Mouse (Mus musculus) spleen, embryonic (tissue): ENCODE results near the gene Bcor.

Source experiments
- CTCF ChIA-PET: fragments of 350-600 bp; sonication (Branson Sonifier 250); formaldehyde crosslinking; loops from one replicate; lab custom pipeline; 2022; lab: Charles Lee

The Bcor gene

DNA sequence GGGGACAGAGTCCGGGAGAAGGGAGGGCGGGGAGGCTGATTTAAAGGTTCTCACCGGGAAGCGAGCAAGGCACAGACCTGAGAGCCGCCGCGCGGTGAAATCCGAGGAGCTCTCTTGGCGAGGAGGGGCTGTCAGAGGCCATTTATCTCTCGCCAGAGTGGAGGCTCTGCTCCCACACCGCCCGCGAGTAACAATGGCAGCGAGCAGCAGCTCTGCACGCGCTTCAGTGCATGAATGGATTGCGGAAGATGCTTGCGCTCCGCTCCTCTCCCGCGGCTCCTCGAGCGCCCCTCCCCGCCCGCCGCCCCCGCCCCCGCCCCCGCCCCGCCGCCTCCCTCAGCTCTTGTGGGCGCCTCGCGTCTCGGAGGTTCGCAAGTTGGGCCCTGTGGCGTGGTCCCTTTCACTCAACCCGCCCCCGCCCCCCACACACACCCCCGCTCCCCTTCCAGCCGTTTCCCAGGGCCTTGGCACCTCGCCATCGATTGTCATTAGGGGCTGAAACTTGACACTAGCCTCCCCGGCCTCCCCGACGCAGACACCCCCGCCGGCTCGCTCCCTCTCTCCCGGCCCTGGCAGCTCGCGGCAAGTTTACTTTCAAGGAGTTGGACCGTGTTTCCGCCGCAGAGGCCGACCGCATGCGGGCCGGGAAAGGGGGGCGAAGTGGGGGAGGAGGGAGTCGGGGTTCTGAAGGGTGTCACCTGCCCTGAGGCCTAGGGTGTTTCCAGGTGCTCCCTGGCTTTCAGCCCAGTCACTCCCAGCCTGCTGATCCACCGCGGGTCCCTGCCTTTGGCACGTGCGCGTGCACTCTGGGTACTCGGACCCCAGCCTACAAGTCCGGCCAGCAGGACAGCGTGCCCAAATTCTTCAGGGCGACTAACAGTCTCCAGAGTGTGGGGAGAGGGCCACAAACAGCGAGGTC lies 31.7 kb downstream of the Bcor start:
- CTCF ChIA-PET: no interaction called here

DNA sequence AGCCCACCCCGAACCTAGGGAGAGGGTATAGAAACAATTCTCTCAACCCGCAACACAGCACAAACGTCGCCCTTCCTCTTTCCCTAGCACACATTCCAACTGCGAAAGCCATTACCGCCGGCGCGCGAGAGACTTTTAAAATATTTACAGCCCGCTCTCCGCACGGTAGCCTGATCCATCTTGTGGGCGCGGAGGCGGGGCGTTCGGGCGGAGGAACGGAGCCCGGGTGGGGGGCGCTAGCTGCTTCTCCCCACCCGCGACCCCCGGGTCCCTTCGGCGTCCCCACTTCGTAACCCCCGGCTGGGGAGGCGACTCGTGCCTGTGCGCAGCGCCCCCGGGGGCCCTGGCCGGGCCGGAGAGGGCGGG lies 32.4 kb downstream of the Bcor start:
- CTCF ChIA-PET: no interaction called here

DNA sequence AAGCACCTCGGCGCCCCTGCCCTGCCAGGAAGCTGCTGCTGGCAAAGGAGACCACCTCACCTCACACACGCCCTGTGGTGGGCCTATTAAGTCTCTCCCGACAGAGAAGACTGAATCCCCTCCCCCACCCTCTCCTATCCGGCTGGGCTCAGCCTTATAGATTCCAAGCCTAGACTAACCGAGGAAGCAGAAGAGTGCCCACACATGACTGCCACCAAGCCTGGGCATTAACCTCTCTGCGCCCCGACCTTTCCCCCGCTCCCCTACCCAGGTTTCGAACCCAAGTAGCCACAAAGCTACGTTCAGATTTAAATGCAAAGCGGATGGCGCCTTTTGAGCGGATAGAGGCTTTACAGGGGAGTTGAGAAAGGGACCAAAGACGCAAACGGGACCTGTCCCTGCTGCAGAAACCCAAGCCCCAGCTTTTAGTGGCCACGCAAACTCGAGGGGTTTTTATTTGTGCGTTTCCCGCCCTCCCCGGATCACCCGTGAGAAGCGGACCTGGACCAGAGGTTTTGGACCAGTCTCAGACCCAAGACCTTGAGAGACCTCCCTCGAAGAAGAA lies 33.0 kb downstream of the Bcor start:
- CTCF ChIA-PET: no interaction called here

DNA sequence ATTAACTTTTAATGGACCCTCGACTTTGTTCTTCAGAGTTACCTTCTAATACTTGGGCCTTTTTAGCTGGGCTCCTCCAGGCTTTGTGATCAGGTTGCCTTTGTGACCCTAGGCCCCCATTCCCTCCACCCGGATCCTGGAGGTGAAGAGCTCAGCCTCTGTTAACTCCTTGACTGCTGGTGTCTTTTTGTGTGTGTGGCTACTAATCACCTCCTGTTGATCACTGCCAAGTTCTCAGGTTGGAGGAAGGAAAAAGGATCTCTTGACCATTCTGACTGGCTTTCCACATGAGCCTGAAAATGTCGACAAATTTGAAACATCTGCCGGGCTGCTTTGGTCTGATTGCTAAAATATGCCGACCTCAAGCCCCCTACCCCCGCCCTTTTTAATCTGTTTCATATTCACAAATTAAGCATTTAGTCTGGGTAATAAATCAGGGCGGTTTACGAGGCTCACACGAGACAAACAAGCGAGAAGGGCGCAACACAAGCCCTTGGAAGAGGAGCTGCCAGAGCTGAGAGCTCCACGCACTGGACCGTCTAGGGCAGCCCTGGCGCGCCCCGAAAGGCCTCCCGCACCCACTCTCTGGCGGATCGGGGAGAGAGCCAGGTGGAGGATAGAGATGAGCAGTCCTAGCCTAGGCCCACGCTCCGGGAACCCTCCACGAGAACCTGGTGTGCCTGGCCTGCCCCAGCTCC lies 33.6 kb downstream of the Bcor start:
- CTCF ChIA-PET: interaction anchor here (0.5 to 0.6 kb wide), 2 partner anchors 19 to 45 kb away, joined by 3 read pairs; no protein-coding TSS in a partner anchor

DNA sequence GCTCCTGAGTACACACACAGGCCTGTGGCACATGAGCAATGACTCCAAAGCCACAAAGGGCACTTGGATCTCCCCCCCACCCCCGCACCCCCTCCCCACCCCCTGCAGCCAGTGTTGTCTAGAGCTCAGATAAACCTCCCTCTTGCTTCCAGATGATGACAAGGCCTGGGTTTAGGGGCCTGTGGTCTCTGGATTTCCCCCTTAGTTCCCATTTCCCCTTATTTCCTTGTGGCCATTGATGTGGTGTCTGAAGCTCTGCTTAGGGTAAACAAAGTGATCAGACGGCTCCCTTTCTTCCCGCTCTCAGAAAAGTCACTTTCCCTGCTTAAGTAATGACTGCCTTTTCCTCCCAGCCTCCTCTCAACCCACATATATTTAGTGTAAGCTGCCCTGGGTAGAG lies 35.6 kb downstream of the Bcor start:
- CTCF ChIA-PET: no interaction called here

DNA sequence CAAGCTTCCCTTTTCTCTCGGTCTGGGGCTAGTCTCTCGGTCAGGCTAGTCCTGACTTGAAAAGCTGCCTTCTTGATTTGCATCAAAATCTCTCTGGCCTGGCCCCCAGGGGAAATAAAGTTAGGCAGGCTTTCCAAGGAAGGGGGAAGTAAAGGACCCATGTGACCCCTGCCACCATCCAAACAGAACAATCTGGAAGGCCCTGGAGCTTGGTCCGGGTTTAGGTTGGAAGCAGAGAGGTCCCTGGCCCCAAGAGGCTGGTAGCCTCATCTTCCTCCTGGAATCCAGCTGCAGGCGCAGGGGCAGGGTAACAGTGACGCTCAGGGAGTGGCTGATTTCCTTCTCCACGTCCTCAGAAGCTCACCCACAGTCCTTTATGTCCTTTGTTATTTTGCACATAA lies 36.5 kb downstream of the Bcor start:
- CTCF ChIA-PET: no interaction called here

DNA sequence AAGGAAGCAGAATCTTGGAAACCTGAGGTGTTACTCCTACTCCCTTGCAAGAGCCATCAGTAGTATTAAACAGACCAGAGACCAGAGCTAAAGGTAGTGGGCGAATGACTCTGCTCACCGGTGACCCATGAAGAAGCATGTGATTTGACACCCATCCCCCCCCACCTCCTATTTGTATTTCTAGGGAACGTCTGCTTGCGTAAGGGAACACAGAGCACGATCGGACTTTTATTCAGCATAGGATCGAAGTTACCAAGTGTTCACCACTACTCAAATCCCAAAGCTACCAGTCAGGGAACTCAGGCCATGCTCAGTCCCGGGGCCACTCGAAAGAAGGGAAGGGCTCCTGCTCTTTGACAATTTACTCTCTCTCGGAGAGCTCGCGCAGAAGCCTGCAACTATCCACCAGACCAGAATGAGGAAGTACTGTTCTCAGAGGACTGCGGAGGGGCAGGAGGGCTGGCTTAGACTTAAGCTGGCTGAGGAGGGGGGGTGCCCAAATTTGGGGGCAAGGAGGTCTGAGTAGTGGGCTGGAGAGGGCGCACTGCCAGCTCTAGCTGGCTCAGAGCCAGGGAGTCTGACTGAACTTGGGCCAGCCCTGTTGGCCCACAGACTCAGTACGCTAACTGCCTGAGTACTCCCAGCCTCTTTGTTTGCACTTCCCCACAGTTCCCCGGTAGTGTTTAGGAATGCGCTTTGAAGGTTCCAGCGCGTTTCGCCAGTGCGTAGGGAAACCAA lies 37.4 kb downstream of the Bcor start:
- CTCF ChIA-PET: interaction anchor here (0.7 kb wide), 1 partner anchor 1266 kb away, joined by 9 read pairs; no protein-coding TSS in a partner anchor

DNA sequence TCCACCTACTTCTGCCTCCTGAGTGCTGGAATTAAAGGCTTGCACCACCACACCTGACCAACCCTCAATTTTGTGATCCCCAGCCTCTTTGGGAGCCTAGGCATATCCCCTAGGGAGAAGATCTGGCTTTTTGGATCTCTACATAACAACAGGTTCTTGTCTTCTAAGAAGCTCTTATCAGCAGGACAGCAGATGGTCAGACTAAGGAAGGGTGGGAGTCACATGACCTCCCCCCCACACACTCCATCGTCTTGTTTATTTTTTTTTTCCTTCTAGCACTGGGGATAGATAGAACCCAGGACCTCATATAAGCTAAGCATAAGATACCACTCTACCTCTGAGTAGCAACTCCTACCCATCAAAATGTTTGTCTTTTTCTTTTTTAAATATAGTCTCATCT lies 40.7 kb downstream of the Bcor start:
- CTCF ChIA-PET: no interaction called here

DNA sequence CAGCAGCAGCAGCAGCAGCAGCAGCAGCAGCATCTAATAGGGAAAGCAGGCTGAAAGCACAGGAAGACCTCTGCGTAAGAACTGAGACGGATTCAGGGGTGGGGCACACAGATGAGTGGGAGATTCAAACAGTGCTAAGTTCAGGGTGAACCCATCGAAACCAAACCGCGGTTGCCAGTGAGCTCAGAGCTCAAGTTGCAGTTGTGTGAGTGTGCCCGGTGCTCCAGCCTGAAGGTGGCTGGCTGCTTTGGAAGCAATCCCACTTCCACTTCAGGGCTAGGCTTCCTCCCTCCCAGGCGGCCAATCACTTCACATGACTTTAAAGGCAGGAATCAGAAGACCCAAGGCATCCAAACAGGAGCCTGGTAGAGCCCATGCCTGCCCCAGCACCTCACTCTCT lies 44.0 kb downstream of the Bcor start:
- CTCF ChIA-PET: no interaction called here

DNA sequence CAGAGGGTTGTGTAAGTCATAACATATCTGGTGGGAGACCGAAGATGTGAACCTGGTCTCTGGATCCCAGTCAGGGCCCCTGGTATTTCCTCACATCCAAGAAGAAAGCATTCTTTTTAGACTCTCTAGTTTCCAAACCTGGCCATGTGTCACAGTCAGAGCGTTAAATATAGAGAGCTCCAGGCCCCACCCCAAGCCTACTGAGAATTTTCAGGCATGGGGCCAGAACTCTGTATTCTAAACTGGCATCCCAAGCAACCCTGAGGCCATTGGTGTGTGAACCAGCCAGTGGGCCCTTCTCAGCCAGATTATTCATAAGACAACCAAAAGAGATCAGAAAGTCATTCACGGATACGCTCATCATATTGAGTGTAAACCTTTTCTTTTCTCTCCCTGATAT lies 48.0 kb downstream of the Bcor start:
- CTCF ChIA-PET: interaction anchor here (0.6 to 0.8 kb wide), 2 partner anchors 26 to 219 kb away, joined by 3 to 6 read pairs; no protein-coding TSS in a partner anchor

DNA sequence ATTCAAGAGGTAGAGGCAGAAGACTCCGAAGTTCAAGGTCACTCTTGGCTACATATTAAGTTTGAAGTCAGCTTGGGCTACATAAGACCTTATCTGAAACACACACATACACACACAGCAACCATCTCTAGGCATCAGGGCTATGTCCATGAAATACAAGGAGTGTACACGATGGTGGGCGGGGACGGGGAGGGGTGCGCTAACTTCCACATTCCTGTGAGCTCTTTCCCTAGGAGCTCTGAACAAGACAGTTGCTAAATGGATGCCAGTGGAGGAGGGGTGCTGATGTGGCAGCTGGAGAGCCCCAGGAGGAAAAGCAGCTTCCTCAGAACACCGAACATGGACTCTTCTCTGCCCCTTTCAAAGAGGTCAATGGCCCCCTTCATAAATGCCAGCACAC lies 49.6 kb downstream of the Bcor start:
- CTCF ChIA-PET: no interaction called here

DNA sequence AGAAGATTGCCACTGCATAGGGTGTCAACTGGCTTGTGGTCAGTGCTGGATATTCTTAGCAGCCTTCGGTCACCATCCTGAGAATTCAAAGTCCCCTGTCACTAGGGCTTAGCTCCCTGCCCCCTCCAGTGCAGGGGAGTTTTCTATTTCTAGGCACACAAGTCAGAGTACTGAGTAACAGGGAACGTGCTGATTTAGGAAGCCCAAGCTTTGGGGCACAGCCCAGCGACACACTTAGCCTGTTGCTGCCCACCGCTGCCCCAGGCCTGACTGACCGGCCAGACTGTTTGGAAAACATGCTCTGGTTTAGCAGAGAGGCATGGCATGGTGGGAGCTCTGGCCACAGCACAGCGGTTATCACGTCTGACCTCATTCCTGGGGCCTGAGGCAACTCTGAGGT lies 54.8 kb downstream of the Bcor start:
- CTCF ChIA-PET: no interaction called here

DNA sequence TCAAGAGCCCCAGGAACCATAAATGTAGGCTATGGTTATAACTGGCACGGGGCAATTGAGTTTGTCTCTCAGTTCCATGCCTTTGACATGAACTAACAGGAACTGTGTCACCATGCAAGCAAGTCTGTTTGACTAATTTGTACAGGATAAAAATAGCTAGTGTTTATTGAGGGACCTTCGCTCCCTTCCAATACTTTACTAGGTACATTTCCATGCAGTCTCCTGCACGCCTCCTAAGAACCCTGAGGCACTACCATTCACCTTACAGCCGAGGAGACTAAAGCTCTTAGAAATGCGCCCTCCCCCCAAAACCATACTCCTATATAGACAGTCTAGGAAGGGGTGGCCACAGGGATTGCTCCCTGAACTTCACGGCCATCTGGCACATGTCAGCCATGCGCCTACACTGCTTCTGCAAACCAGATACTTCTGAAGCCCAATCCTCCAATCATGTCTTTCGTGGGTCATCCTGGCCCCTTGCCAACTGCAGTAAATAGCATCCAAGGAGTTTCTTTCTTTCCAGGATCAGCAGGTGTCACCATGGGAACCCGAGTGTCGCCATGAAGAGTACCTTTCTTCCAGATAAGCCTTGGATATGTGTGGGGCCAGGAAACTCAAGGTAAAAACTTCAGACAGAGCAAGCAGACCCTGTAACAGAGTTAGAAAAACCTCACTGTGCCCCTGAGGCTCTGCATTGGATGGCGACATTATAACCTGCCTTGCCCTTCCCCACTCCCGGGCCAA lies 63.2 kb downstream of the Bcor start:
- CTCF ChIA-PET: no interaction called here

DNA sequence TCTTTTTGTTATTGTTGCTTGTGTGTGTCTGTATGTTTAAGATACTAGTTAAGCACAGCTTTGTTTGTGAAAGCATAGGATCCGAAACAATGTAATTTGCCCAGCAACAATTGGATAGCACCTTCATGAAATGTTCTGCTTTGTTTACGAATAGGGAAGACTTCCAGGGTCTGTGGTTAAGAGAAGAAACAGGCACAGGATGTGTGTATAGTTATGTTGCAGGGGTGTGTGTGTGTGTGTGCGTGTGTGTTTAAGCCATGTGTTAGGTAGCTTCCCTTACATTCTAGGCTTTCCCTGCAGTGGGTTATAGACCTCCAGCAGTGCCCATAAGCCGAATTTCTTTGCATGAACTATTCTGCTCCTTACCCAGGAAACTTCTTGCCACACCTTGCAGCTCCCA lies 66.8 kb downstream of the Bcor start:
- CTCF ChIA-PET: no interaction called here

DNA sequence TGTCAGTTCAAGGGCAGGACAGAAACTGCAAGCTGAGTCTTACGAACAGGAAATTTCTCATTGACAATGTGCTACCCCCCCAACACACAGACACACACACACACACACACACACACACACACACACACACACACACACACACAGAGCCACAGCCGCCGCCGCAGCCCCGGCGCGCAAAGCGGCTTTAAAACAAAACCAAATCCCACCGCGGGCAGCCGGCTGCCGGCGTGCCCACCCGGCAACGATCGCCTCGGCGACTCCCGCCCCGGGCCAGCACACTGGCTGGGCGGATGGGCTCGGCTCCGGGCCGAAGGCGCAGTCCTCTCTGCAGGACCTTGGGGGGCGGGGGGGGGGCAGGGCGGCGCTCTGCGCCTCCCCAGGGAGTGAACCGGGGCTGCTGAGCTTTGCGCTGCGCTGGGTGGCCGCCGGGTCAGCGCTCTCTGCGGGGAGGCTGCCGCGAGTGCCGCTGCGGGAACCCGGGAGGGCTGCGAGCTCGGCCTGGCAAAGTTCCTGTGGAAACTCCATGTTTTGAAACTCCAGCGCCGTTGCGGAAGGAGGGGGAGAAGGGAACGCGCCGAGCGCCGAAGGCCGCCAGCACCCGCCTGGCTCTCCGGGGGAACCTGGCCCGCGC lies 68.6 kb downstream of the Bcor start:
- CTCF ChIA-PET: interaction anchor here (0.5 kb wide), 1 partner anchor 12 kb away, joined by 7 read pairs; no protein-coding TSS in a partner anchor

DNA sequence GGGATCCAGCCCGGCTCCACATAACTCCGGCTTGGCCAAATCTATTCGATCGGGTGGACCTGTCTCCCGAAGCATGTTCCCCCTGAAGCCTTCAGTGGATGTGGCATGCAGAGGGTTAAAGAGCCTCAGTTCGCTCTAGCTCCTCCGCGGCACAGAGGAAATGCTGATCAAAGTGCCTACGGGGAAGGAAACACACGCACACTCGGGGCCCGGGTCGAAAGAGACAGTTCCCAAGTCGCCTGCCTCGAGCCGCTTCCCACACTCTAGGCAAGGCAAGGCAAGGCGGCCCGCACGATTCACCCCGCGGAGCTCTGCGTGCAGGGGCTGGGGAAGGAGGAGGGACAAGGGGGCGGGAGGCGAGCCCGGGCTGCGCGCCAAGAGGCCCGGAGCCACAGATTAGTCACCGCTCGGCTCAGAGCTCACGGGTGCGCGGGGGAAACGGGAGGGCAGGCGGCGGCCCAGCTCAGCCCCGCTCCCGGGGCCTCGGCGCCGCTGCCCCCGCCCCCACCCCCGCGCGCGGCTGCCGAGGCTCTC lies 69.2 kb downstream of the Bcor start:
- CTCF ChIA-PET: interaction anchor here (0.6 kb wide), 1 partner anchor 59 kb away, joined by 7 read pairs; no protein-coding TSS in a partner anchor

DNA sequence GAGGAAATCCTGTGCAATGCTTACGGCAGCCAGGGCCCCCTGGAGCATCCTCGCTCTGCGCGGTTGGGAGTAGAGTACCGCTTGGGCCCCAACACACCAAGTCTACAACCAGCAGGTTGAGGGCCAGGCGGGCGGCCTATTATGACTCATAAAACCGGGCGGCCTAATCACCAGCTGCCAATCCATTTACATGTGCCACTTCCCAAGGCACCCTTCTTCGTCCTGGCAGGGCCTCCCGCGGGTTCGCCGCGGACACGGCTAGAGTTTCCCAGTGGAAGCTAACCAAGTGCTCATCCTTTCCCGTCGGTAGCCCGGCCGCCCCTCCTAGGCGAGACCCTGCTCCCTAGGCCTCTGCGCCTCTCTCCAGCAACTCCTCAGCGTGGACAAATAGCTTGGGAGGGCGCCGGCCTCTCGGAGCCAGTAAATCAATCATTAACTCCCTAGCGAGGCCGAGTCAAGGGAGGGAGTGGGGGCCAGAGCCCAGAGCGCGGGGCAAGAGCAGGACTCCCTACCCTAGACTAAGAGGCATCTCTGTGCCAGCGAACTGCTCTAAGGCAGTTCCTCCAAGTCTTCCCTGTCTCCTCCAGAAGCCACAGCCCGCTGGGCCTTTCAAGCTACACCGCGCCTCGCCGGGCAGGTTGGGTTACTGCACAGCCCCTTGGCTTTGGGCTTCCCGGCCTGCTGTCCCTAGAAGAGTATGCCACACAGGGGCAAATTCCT lies 69.8 kb downstream of the Bcor start:
- CTCF ChIA-PET: interaction anchor here (0.6 kb wide), 1 partner anchor 59 kb away, joined by 7 read pairs; no protein-coding TSS in a partner anchor

DNA sequence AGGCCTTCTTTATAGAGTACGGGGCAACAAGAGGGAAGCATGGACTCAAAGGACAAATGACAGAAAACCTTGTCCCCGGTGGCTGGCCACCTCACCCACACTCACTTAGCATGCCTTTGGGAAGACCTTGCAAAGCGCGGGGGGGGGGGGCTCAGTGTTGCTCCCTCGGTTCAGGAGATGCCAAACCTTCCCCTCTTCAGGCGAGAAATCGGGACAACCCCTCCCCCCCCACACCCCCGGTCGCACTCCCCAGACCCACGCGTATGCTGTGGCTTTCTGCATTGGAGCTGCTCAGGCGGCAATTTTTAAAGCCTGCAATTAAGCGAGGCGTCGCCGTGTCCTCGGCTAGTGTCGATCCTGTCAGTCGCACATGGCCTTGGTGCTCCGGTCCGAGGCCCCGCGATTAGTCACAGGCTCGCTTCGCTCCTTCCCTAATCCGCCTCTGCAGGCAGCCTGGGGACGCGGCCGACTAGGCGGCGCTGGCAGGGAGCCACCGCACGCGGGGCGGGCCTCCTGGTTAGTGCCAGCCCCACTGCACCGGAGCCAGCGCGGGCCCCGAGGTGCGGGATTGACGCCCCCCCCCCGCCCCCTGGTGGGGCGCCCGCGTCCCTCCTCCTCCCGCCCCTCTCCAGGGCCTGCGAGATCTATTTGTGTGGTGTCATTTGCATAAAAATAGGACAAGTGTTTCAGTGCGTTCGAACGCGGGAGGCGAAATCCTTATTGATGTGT lies 70.6 kb downstream of the Bcor start:
- CTCF ChIA-PET: no interaction called here

DNA sequence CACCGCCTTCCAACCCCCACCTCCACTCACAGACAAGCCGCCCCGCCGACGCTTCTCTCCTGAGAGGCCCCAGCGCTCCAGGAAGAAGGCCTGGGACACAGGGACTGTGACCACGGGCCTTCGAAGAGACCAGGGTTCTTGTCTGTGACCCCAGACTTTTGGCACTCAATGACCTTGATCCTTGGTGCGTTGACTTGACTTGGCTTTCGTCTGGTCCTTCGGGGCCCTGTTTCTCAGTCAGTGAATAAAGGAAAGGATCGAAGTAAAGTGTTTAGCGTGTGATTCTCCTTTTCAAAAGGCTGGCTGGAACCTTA lies 71.2 kb downstream of the Bcor start:
- CTCF ChIA-PET: no interaction called here
